Mouse (Mus musculus) lung, embryonic 16.5 days (tissue): ENCODE measurements at regions not wholly inside any gene's neighbourhood (a gene's known extent, or its start where the extent isn't known, plus 50 kb on each side); places are given as distances from the start of the nearest gene placed in this dataset.

Experiments used
- ATAC-seq: fragments of 200-750 bp; cut with Nextera tagmentation; 2 replicates; pipeline ENCODE4 v1.8.0; 2017; ENCODE audit warnings: low read depth, mild to moderate bottlenecking, moderate library complexity
- H3K27ac ChIP-seq: fragments of 300-500 bp; sonication (generic); 2 replicates; pipeline ENCODE4 v1.5.1; 2014; ENCODE audit warnings: mild to moderate bottlenecking, control low read depth, low read length
- H3K27me3 ChIP-seq: fragments of 300-500 bp; sonication (generic); 2 replicates; pipeline ENCODE4 v1.6.1; 2014; ENCODE audit warnings: low read depth, low read length, mixed read lengths; ENCODE audit not compliant: control insufficient read depth, insufficient read depth
- H3K36me3 ChIP-seq: fragments of 300-500 bp; sonication (generic); 2 replicates; pipeline ENCODE4 v1.6.1; 2014; ENCODE audit warnings: low read length; ENCODE audit not compliant: control insufficient read depth, insufficient read depth
- H3K4me1 ChIP-seq: fragments of 300-500 bp; sonication (generic); replicated peaks from 2 replicates; pipeline ENCODE4 v1.6.1; 2014; ENCODE audit warnings: low read length, mixed read lengths; ENCODE audit not compliant: control insufficient read depth, insufficient read depth
- H3K4me2 ChIP-seq: fragments of 300-500 bp; sonication (generic); 2 replicates; pipeline ENCODE4 v1.6.1; 2014; ENCODE audit warnings: low read depth, low read length, control low read depth
- H3K4me3 ChIP-seq: fragments of 300-500 bp; sonication (generic); 2 replicates; pipeline ENCODE4 v1.5.1; 2014; ENCODE audit warnings: mild to moderate bottlenecking, low read length, control low read depth
- H3K9ac ChIP-seq: fragments of 300-500 bp; sonication (generic); 2 replicates; pipeline ENCODE4 v1.6.1; 2014; ENCODE audit warnings: low read length, control low read depth
- H3K9me3 ChIP-seq: fragments of 300-500 bp; sonication (generic); 2 replicates; pipeline ENCODE4 v1.6.1; 2016; ENCODE audit warnings: low read length; ENCODE audit not compliant: control insufficient read depth
- WGBS: fragments of 180-500 bp; shearing (Covaris S2); extraction: QIAGEN DNeasy Blood & Tissue Kit; methylation state at CpG from one replicate; pipeline ENCODE4 v1.1.7; 2014; 5-methylcytosine and 5-hydroxymethylcytosine counted together

- H3K4me2 ChIP-seq: no peak overlapping the region
- WGBS: 51% methylated on average over 8 of the region's 8 CpGs
These were observed 283.4 kb downstream of the Nedd1 start for GRCm38 (mm10) chr10:92438621-92439394.

GRCm38 (mm10) chr10:92429256-92429655 lies 293.0 kb downstream of the Nedd1 start:
- ATAC-seq: no peak
- Histone ChIP-seq H3K9me3 (no peaks in the 10 kb centered on the region), H3K4me1 (no peaks in the 10 kb centered on the region), H3K27ac (no peak overlapping the region), H3K4me3 (no peak overlapping the region), H3K36me3 (no peaks in the 10 kb centered on the region), H3K4me2 (no peak overlapping the region), H3K9ac (no peak overlapping the region), H3K27me3 (no peaks in the 10 kb centered on the region)
- 36% methylated on average over 7 of the region's 7 CpGs for WGBS

More at GRCm38 (mm10) chr10:92438621-92439394, 283.4 kb downstream of the Nedd1 start:
- H3K4me3 ChIP-seq: no peak overlapping the region
- H3K27me3 ChIP-seq: no peaks in the 10 kb centered on the region
- H3K9me3 ChIP-seq: no peaks in the 10 kb centered on the region
- no peaks in the 10 kb centered on the region for H3K36me3 ChIP-seq
- H3K4me1 ChIP-seq: no peaks in the 10 kb centered on the region
- H3K9ac ChIP-seq: no peak overlapping the region
- no peak for ATAC-seq
- H3K27ac ChIP-seq: no peak overlapping the region

- no peak overlapping the region for H3K9ac ChIP-seq
- 59% methylated on average over 4 of the region's 4 CpGs for WGBS
- H3K27me3 ChIP-seq: no peaks in the 10 kb centered on the region
- H3K4me2 ChIP-seq: no peak overlapping the region
- no peak overlapping the region for H3K4me3 ChIP-seq
- no peaks in the 10 kb centered on the region for H3K36me3 ChIP-seq
- H3K9me3 ChIP-seq: no peaks in the 10 kb centered on the region
- no peak overlapping the region for H3K27ac ChIP-seq
- ATAC-seq: no peak
- no peaks in the 10 kb centered on the region for H3K4me1 ChIP-seq
These were observed 294.2 kb downstream of the Nedd1 start for GRCm38 (mm10) chr10:92428026-92428425.

GRCm38 (mm10) chr10:92426443-92426842 lies 295.8 kb downstream of the Nedd1 start:
- H3K27me3 ChIP-seq: no peaks in the 10 kb centered on the region
- H3K9ac ChIP-seq: no peak overlapping the region
- 82% methylated on average over 6 of the region's 6 CpGs for WGBS
- no peaks in the 10 kb centered on the region for H3K36me3 ChIP-seq
- ATAC-seq: no peak
- no peak overlapping the region for H3K4me2 ChIP-seq
- no peaks in the 10 kb centered on the region for H3K4me1 ChIP-seq
- H3K27ac ChIP-seq: no peak overlapping the region
- H3K9me3 ChIP-seq: no peaks in the 10 kb centered on the region
- H3K4me3 ChIP-seq: no peak overlapping the region

- no peak for ATAC-seq
- no peaks in the 10 kb centered on the region for H3K9me3 ChIP-seq
- H3K4me1 ChIP-seq: no peaks in the 10 kb centered on the region
- no peak overlapping the region for H3K4me2 ChIP-seq
- no peak overlapping the region for H3K4me3 ChIP-seq
- H3K9ac ChIP-seq: no peak overlapping the region
- no peaks in the 10 kb centered on the region for H3K36me3 ChIP-seq
- WGBS: 81% methylated on average over 7 of the region's 7 CpGs
- H3K27ac ChIP-seq: no peak overlapping the region
- H3K27me3 ChIP-seq: no peaks in the 10 kb centered on the region
These were observed 309.5 kb downstream of the Nedd1 start for GRCm38 (mm10) chr10:92412737-92413136.

GRCm38 (mm10) chr10:92410813-92411325 lies 311.4 kb downstream of the Nedd1 start:
- Histone ChIP-seq H3K4me2 (no peak overlapping the region), H3K36me3 (no peaks in the 10 kb centered on the region), H3K4me3 (no peak overlapping the region), H3K27me3 (no peaks in the 10 kb centered on the region), H3K9ac (no peak overlapping the region), H3K27ac (no peak overlapping the region), H3K4me1 (no peaks in the 10 kb centered on the region), H3K9me3 (no peaks in the 10 kb centered on the region)
- ATAC-seq: no peak
- WGBS: 59% methylated on average over 5 of the region's 5 CpGs

- no peak for ATAC-seq
- H3K9ac ChIP-seq: no peak overlapping the region
- H3K36me3 ChIP-seq: no peaks in the 10 kb centered on the region
- H3K27me3 ChIP-seq: no peaks in the 10 kb centered on the region
- no peaks in the 10 kb centered on the region for H3K9me3 ChIP-seq
- no peak overlapping the region for H3K27ac ChIP-seq
- no peaks in the 10 kb centered on the region for H3K4me1 ChIP-seq
- no peak overlapping the region for H3K4me3 ChIP-seq
- H3K4me2 ChIP-seq: no peak overlapping the region
- 83% methylated on average over 15 of the region's 15 CpGs for WGBS
These were observed 317.4 kb downstream of the Nedd1 start for GRCm38 (mm10) chr10:92404697-92405293.

- no peak overlapping the region for H3K27ac ChIP-seq
- no peak overlapping the region for H3K4me3 ChIP-seq
- H3K36me3 ChIP-seq: no peaks in the 10 kb centered on the region
- H3K9me3 ChIP-seq: no peaks in the 10 kb centered on the region
- no peaks in the 10 kb centered on the region for H3K4me1 ChIP-seq
- H3K4me2 ChIP-seq: no peak overlapping the region
- ATAC-seq: no peak
- 85% methylated on average over 5 of the region's 5 CpGs for WGBS
- no peak overlapping the region for H3K9ac ChIP-seq
- H3K27me3 ChIP-seq: no peaks in the 10 kb centered on the region
These were observed 321.6 kb downstream of the Nedd1 start for GRCm38 (mm10) chr10:92400587-92401090.

- Histone ChIP-seq H3K9ac (no peak overlapping the region), H3K4me3 (no peak overlapping the region), H3K9me3 (no peaks in the 10 kb centered on the region), H3K27me3 (no peaks in the 10 kb centered on the region), H3K4me1 (no peaks in the 10 kb centered on the region), H3K36me3 (no peaks in the 10 kb centered on the region), H3K4me2 (no peak overlapping the region), H3K27ac (no peak overlapping the region)
- no peak for ATAC-seq
- WGBS: 60% methylated on average over 7 of the region's 7 CpGs
These were observed 333.0 kb downstream of the Nedd1 start for GRCm38 (mm10) chr10:92389176-92389732.
